Mouse (Mus musculus): ENCODE data around the gene Traf3ip3.

Gene Traf3ip3

GRCm38 (mm10) chr1:193201383-193201778, at the start of gene Traf3ip3:
Gene Traf3ip3 (minus strand): TSS chr1:193201703.
- peak; percentile 28 for DNase-seq

GRCm38 (mm10) chr1:193250026-193250425, 48.5 kb upstream of the Traf3ip3 start:
- DNase-seq, result no peak

DNA sequence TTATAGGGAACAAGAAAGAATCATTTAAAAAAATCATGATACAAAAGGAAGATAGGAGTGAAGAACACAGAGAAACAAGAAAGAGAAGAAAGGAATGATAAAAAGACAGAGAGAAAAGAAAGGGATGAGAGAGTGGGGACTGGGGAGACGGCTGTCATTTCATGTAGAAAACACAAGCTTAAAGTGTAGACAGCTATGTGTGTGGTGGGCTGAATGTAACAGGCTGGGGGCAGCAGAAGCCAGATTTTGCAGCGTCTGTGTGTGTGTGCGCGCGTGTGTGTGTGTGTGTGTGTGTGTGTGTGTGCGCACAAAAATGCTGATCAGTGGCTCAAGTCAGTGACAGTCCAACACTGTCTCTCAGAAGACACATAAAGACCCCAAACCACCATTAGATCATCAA, 42.7 kb upstream of the Traf3ip3 start:
- DNase-seq, result no peak

- no peak for DNase-seq
Measured at GRCm38 (mm10) chr1:193243571-193244193, 42.2 kb upstream of the Traf3ip3 start.

- no peak for DNase-seq
Measured at GRCm38 (mm10) chr1:193242863-193243262, 41.4 kb upstream of the Traf3ip3 start.

DNA sequence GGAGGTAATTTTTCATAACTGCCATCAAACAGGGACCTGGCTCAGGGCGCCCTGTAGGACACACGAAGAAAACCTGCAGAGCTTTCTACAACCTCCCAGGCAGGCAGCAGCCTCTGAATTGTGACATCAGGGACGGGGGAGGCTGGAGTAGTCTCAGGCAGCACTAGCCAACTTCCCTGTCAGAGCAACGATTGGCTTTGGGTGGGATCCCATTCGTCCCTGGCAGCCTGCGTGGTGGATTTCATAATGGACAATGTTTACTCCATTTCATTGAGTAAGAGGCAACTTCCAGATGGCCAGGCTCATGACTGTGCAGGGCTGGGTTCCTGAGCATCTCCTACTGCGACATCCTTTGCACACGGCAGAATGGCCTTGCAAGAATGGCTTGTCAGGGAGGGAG, 40.7 kb upstream of the Traf3ip3 start:
- DNase-seq, result peak; percentile 81

GRCm38 (mm10) chr1:193241436-193241835, 39.9 kb upstream of the Traf3ip3 start:
- DNase-seq, result no peak

DNA sequence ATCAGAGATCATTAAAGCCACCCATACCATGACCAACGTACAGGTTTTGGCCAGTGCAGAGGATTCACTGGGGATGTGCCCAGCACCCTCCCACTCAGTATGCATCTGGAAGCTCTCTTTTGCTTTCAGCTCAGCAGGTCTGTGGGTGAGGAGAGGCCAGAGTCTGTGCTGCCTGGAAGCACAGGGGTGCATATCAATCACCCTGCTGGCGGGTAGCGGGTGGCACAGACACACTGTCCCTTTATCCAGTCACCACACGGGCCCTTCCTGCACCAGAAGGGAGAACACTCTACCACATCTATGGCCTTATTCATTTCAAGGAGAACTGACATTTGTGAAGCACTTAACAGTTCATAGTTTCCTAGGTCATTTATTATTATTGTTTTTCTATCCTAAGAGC, 36.9 kb upstream of the Traf3ip3 start:
- DNase-seq, result no peak

- DNase-seq, result no peak
Measured at GRCm38 (mm10) chr1:193234930-193235329, 33.4 kb upstream of the Traf3ip3 start.

- no peak for DNase-seq
Measured at GRCm38 (mm10) chr1:193234130-193234645, 32.7 kb upstream of the Traf3ip3 start.

DNA sequence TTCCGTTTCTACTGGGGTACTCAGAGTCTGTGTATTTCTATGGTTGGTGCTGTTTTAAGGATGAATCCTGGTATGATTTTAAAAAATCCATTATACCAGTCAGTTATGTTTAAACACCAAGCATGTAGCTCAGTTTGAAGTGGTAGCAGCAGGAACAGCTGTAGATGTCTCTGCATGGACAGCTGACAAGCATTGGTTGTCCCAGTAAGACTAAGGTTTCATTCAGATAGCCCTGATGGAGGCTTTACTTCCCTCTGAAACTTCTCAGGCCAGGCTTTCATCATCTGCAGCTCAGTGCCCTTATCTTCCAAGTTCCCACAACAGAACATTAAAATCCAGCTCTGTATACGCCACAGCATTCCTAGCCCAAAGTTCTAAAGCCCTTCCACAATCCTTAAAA, 31.2 kb upstream of the Traf3ip3 start:
- no peak for DNase-seq

- no peak for DNase-seq
Measured at GRCm38 (mm10) chr1:193230935-193231334, 29.4 kb upstream of the Traf3ip3 start.

DNA sequence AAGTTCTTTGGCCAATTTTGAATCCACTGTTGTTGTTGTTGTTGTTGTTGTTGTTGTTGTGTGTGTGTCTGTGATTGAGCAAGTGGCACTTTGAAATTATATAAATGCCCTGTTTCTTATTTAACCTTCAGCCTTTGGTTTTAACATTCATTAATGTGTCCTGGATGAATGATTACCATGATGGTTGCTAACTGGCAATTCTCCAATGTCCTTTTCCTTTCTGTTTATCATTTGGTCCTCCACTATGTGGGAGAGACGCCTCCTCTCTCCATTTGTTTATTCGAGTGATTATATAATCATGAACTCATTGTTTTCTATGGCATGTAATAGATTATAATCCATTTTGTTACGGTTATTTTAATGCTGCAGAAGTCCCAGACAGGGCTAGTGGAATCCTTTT, 29.0 kb upstream of the Traf3ip3 start:
- no peak for DNase-seq

GRCm38 (mm10) chr1:193229570-193229969, 28.1 kb upstream of the Traf3ip3 start:
- no peak for DNase-seq

- DNase-seq, result no peak
Measured at GRCm38 (mm10) chr1:193227537-193227936, 26.0 kb upstream of the Traf3ip3 start.

GRCm38 (mm10) chr1:193226724-193227522, 25.4 kb upstream of the Traf3ip3 start:
- no peak for DNase-seq

- no peak for DNase-seq
Measured at GRCm38 (mm10) chr1:193226114-193226513, 24.6 kb upstream of the Traf3ip3 start.

DNA sequence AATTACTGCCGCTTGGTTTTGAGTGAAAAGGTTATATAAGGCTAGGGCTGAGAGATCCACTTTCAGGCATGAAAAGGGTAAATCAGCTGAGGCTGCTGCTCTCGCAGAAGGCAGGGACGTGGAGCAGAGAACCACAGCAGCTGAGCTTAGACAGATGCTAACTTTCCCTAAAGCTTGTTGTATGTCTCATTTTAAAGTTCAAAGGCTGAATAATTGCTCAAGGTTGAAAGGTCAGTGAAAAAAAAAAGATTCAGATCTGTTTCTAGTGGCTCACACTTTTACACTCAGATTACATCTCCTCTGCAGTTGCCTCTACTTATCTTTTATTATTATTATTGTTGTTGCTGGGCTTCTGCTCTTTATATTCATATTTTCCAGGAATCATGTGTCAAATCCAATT, 24.0 kb upstream of the Traf3ip3 start:
- DNase-seq, result no peak

- no peak for DNase-seq
Measured at GRCm38 (mm10) chr1:193220408-193220807, 18.9 kb upstream of the Traf3ip3 start.

DNA sequence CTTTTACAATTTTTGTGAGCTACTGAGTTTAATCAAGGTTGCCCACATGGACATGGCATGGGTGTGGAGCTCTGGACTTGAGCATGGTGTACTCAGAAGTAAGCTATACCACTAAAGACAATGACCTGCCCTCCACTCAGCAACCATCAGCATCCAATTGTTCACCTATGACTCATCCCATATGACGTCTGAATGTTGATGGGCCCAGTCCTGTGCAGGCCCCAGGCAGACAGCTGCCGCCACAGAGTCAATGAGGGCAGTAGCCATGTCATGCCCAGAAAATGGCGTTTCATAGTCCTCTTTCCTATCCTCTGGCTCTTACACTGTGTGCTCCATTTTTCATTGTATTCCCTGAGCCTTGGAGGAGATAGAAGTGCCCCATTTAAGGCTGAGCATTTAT, 14.5 kb upstream of the Traf3ip3 start:
- no peak for DNase-seq

DNA sequence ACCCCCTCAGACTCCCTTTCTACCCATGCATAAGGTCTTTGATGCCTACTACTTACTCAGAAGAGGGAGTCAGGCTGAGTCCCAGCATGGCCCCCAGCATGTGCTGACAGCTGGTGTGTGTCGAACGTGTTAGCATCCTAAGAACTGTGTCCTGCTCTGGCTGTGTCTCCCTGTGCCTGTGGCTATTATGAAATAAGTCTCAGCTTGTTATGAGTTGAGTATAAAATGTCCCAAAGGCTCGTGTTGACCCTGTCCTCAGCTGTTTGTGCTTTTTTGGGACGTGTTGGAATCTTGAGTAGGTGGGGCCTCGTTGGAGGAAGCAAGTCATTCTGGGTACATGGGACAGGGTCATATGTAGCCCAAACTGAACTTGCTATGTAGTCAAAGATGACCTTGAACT, 12.6 kb upstream of the Traf3ip3 start:
- DNase-seq, result peak; percentile 36

- no peak for DNase-seq
Measured at GRCm38 (mm10) chr1:193211371-193211770, 9.9 kb upstream of the Traf3ip3 start.

GRCm38 (mm10) chr1:193208178-193208577, 6.7 kb upstream of the Traf3ip3 start:
- DNase-seq, result peak; percentile 66

DNA sequence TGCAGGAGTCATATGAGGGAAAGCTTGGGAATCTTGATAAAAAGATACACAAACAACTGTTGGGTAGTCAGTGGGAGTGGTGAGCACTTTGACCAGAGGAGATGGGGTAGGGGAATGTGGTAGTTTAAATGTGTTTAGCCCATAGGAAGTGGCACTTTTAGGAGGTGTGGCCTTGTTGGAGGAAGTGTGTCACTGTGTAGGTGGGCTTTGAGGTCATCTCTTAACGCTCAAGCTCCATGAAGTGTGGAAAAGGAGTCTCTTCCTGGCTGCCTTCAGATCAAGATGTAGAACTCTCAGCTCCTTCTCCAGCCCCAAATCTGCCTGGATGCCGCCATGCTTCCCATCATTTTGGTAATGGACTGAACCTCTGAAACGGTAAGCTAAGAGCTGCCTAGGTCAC, 6.0 kb upstream of the Traf3ip3 start, which contains the start of gene Lamb3:
Gene Lamb3, plus strand, starts transcription at position 197 of the 400 bp plus-strand sequence.
- DNase-seq, result no peak

Data from lung, postnatal 14 days (tissue).